Mouse (Mus musculus) ES-Bruce4 (cell line): Measurements from ENCODE around the gene Marco. TPM values are rescaled to one million over a fixed set of nuclear protein-coding genes. Genes with fewer than 3 reads are reported as not detected.

Experiments used
- H3K27ac ChIP-seq: 2 replicates; pipeline ENCODE4 v1.5.1; 2012; ENCODE audit warnings: low read length, inconsistent platforms; ENCODE audit not compliant: insufficient read depth
- H3K27me3 ChIP-seq: 2 replicates; pipeline ENCODE4 v1.6.1; 2012; ENCODE audit warnings: mild to moderate bottlenecking, low read length, inconsistent platforms; ENCODE audit not compliant: control insufficient read depth, poor library complexity, insufficient read depth, severe bottlenecking
- H3K36me3 ChIP-seq: 2 replicates; pipeline ENCODE4 v1.6.1; 2012; ENCODE audit warnings: inconsistent platforms, mild to moderate bottlenecking, low read length, moderate library complexity; ENCODE audit not compliant: control insufficient read depth, poor library complexity, insufficient read depth, severe bottlenecking
- H3K4me1 ChIP-seq: one replicate; pipeline ENCODE4 v1.8.1; 2011; ENCODE audit warnings: low read length; ENCODE audit not compliant: control insufficient read depth, insufficient read depth
- H3K4me3 ChIP-seq: 2 replicates; pipeline ENCODE4 v1.5.1; 2011; ENCODE audit warnings: low read depth, mild to moderate bottlenecking, low read length
- H3K9ac ChIP-seq: 2 replicates; pipeline ENCODE4 v1.6.1; 2012; ENCODE audit warnings: low read depth, mild to moderate bottlenecking, inconsistent platforms; ENCODE audit not compliant: poor library complexity, severe bottlenecking
- H3K9me3 ChIP-seq: replicated peaks from 2 replicates; pipeline ENCODE4 v1.6.1; 2012; ENCODE audit warnings: mild to moderate bottlenecking, low read length, inconsistent platforms; ENCODE audit not compliant: control insufficient read depth, poor library complexity, insufficient read depth, severe bottlenecking
- CTCF ChIP-seq: IDR thresholded peaks from one replicate; pipeline ENCODE4 v1.8.1; 2011; ENCODE audit warnings: low read depth, low read length
- EP300 ChIP-seq: IDR thresholded peaks from 2 replicates; pipeline ENCODE4 v1.6.1; 2011; ENCODE audit warnings: low read depth, low read length; ENCODE audit not compliant: insufficient read depth
- POLR2A ChIP-seq: IDR thresholded peaks from one replicate; pipeline ENCODE4 v1.8.1; 2011; ENCODE audit warnings: low read length; ENCODE audit not compliant: insufficient read depth
- polyA plus RNA-seq: library from polyadenylated mRNA; stranded (reverse); fragments of >200 nt; gene quantifications from 2 replicates; pipeline ENCODE4 v1.2.4, GENCODE M21; 2011; ENCODE audit warnings: low read depth; ENCODE audit not compliant: missing spikeins, insufficient read depth, insufficient read length

Marco gene
- not detected in 2 replicates for polyA plus RNA-seq

DNA sequence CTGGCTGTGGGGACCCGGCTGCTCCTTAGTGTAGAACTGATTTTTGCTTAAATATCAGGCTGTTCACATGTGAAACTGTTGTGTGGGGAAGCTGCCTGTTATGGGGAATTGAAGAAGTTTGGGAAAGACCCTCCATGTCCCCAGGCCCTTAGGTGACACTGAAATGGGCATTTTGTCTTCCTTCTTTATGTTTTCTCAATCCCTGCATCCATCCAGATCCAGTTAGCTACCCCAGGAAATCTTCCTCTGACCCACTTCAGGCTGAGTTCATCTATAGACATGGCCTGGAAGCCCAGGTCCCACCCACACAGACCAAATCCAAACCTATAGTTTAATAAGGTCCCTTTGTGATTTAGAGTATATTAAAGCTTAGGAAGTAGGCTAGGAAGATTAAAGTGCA is at the start of gene Marco:
Gene Marco (minus strand): TSS at position 101 of the 400 bp plus-strand sequence.
- no peaks in the 10 kb centered on the region for H3K9me3 ChIP-seq
- no peaks in the 10 kb centered on the region for H3K36me3 ChIP-seq
- TF ChIP-seq CTCF (no peak), POLR2A (no peak), EP300 (no peak)
- no peak within 1 kb of the TSS for H3K4me3 ChIP-seq
- H3K4me1 ChIP-seq, result no peaks in the 10 kb centered on the region
- no peak within 1 kb of the TSS for H3K9ac ChIP-seq
- no peak within 1 kb of the TSS for H3K27ac ChIP-seq
- H3K27me3 ChIP-seq, result no peaks in the 10 kb centered on the region

DNA sequence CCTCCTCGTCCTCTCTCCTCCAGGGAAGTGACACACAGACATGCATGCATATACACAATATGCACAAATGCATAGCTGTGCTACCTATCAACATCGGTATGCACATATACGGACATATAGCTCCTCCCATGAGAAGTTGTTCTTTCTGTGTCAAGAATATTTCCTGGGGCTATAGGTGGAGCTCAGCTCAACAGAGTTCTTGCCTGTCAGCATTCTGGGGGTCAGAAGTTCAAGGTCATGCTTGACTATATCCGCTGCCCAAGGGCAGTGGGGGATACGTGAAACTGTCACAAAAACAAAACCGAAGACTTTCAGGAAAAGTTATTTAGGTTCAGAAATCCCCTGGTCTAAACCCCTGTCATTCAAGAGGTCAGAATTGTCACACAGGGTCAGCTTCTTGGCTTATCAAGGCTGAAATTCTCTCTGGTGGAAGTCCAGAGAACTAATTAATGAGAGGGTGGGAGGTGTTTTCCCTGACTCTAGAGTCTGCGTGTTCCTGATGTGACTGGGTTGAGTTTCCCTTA is 34.7 kb upstream of the Marco start:
- Histone ChIP-seq H3K4me3 (no peak overlapping the region), H3K4me1 (peaks cover 6% of the 10 kb centered on the region), H3K9ac (no peak overlapping the region), H3K9me3 (no peaks in the 10 kb centered on the region), H3K27me3 (no peaks in the 10 kb centered on the region), H3K27ac (no peak overlapping the region), H3K36me3 (no peaks in the 10 kb centered on the region)
- TF ChIP-seq EP300, result no peak
- TF ChIP-seq CTCF, result no peak
- no peak for TF ChIP-seq POLR2A

DNA sequence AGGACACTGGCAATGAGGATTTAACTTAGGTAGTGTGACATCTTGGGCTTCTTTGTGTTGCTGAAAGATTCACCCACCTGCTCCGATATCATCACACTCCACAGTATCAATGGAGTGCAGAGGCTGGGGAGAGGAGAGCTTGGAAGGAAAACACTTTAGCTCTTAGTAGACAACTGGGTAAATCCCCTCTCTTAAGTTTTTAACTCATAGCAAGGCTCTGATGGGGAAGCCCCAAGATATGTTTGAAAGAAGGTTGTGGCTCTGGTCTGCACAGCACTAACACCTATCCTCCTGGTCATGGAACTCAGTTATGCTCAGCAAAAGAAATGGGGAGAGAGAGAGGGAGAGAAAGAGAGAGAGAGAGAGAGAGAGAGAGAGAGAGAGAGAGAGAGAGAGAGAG is 32.2 kb upstream of the Marco start:
- H3K27ac ChIP-seq, result no peak overlapping the region
- H3K9ac ChIP-seq, result no peak overlapping the region
- no peaks in the 10 kb centered on the region for H3K27me3 ChIP-seq
- no peak overlapping the region for H3K4me3 ChIP-seq
- no peak for TF ChIP-seq CTCF
- no peak for TF ChIP-seq EP300
- no peak for TF ChIP-seq POLR2A
- no peaks in the 10 kb centered on the region for H3K9me3 ChIP-seq
- H3K36me3 ChIP-seq, result no peaks in the 10 kb centered on the region
- H3K4me1 ChIP-seq, result peaks cover 6% of the 10 kb centered on the region

DNA sequence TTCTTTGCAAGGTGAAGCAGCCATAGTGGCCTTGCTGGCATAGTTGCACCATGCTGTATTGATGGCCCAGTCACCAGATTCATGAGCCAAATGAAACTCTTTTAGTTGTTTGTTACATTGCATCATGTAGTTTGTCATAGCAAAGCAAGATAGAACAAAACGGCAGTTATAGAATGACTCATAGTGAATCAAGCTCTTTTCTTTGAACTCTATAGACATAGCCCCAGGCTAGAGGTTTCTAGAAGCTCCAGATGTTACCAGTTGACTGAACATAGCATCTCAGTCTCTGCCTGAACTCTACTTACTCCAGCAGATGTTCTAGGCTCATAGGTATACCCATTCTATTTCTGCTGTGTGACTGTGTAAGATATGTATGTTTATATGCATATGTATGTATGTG is 31.1 kb upstream of the Marco start:
- H3K4me3 ChIP-seq, result no peak overlapping the region
- H3K36me3 ChIP-seq, result no peaks in the 10 kb centered on the region
- H3K27ac ChIP-seq, result no peak overlapping the region
- TF ChIP-seq CTCF (no peak), POLR2A (no peak), EP300 (no peak)
- H3K27me3 ChIP-seq, result no peaks in the 10 kb centered on the region
- H3K9ac ChIP-seq, result no peak overlapping the region
- H3K9me3 ChIP-seq, result no peaks in the 10 kb centered on the region
- H3K4me1 ChIP-seq, result peaks cover 6% of the 10 kb centered on the region

DNA sequence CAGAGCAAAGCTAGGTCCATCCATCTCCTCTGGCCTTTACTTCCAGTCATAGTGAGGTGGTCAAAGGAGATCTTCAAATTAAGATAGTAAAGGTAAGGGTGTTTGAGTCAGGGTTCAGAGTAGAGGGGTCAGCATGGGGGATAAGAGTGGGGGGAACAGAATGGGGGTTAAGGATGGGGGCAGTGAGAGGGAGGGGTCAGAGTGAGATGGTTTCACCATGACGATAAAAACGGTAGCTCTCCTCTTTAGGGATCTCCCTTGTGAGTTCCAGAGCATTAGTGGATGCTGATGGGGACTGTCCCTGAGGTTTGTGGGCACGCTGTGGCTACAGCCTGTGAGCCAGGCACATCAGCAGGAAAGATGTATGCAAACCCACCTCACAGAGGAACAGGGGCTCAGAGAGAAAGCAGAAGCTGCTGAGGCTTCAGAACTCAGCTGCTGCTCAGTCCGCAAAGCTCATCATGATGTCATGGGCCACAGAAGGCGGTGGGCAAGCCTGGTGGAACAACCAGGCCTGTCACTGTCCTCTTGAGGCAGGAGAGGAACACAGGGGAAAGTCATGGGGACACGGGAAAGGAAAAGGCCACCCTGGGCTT is 27.6 kb upstream of the Marco start:
- TF ChIP-seq EP300, result no peak
- TF ChIP-seq POLR2A, result no peak
- TF ChIP-seq CTCF, result no peak
- Histone ChIP-seq H3K9ac (no peak overlapping the region), H3K4me3 (no peak overlapping the region), H3K36me3 (no peaks in the 10 kb centered on the region), H3K27ac (no peak overlapping the region), H3K9me3 (no peaks in the 10 kb centered on the region), H3K4me1 (peaks cover 2% of the 10 kb centered on the region), H3K27me3 (no peaks in the 10 kb centered on the region)

DNA sequence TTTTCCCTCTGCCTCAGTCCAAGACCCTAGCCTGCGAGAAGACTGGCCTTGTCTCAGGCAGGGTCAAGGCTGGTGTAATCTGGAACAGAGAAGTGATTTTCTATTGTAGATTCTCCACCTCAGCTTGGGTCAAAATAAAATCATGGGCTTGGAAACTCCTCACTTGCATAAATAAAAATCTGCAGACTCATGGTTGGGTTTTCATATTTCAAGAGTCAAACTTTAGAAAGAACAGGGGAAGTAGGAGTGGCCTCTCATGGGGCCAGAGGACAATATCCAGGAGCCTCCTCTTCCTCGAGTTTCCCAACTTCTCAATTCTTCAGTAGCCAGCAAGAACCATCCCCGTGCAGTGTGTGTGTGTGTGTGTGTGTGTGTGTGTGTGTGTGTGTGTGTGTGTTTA is 26.9 kb upstream of the Marco start:
- no peak overlapping the region for H3K27ac ChIP-seq
- no peak overlapping the region for H3K4me3 ChIP-seq
- H3K9ac ChIP-seq, result no peak overlapping the region
- TF ChIP-seq CTCF (no peak), EP300 (no peak), POLR2A (no peak)
- H3K36me3 ChIP-seq, result no peaks in the 10 kb centered on the region
- no peaks in the 10 kb centered on the region for H3K9me3 ChIP-seq
- H3K27me3 ChIP-seq, result no peaks in the 10 kb centered on the region
- H3K4me1 ChIP-seq, result peaks cover 2% of the 10 kb centered on the region
